Mouse (Mus musculus) MEL (cell line): ENCODE results near the gene Gpr34.

Experiments used
- GABPA ChIP-seq: IDR thresholded peaks from 2 replicates; pipeline ENCODE4 v1.6.1; 2012; ENCODE audit warnings: low read depth, mild to moderate bottlenecking, inconsistent platforms, low read length, improper control_type of control experiment, moderate library complexity
- MEF2A ChIP-seq: IDR thresholded peaks from 2 replicates; pipeline ENCODE4 v1.6.1; 2014; ENCODE audit warnings: low read depth, mild to moderate bottlenecking, inconsistent platforms, low read length, improper control_type of control experiment; ENCODE audit not compliant: poor library complexity, insufficient replicate concordance, severe bottlenecking; ENCODE audit errors: extremely low read depth
- ZC3H11A ChIP-seq: IDR thresholded peaks from 2 replicates; pipeline ENCODE4 v1.6.1; 2012; ENCODE audit warnings: low read depth, mild to moderate bottlenecking, inconsistent platforms, low read length, improper control_type of control experiment

- TF ChIP-seq ZC3H11A (no peak), GABPA (no peak), MEF2A (no peak)
These were observed 41.1 kb downstream of the Gpr34 start for GRCm38 (mm10) chrX:13673001-13673400.
